Mouse (Mus musculus) MEL (cell line): ENCODE measurements around the gene Gcdh. TPM values are rescaled to one million over a fixed set of nuclear protein-coding genes. Genes with fewer than 3 reads are reported as not detected.

Experiments used
- DNase-seq: peaks from one replicate; pipeline ENCODE4 v3.0.0; 2011; ENCODE audit warnings: low read depth, low spot score
- H3K27ac ChIP-seq: 2 replicates; pipeline ENCODE4 v1.5.1; 2012; ENCODE audit warnings: low read depth, mild to moderate bottlenecking, control low read depth, low read length, moderate library complexity; ENCODE audit not compliant: control insufficient read depth
- H3K27me3 ChIP-seq, 2 experiments: fragments of 150-350 bp in 1 of 2; sonication (generic) in 1 of 2; 2 replicates each; pipeline ENCODE4 v1.6.1; 2012; ENCODE audit warnings: low read length in 2 of 2, mild to moderate bottlenecking in 2 of 2, improper control_type of control experiment in 1 of 2, moderate library complexity in 1 of 2; ENCODE audit not compliant: insufficient read depth in 2 of 2, control insufficient read depth in 1 of 2
- H3K36me3 ChIP-seq, 2 experiments: 2 replicates each; pipeline ENCODE4 v1.6.1; 2012 to 2014; ENCODE audit warnings: low read length in 2 of 2, improper control_type of control experiment in 1 of 2, inconsistent platforms in 1 of 2, mild to moderate bottlenecking in 1 of 2; ENCODE audit not compliant: insufficient read depth in 2 of 2, control insufficient read depth in 1 of 2
- H3K4me1 ChIP-seq, 2 experiments: fragments of 150-350 bp in 1 of 2; sonication (generic) in 1 of 2; 2 replicates each; pipeline ENCODE4 v1.6.1; 2012; ENCODE audit warnings: low read length in 2 of 2, improper control_type of control experiment in 1 of 2, mild to moderate bottlenecking in 1 of 2; ENCODE audit not compliant: insufficient read depth in 2 of 2, control insufficient read depth in 1 of 2
- H3K4me3 ChIP-seq, 2 experiments: fragments of 150-350 bp in 1 of 2; sonication (generic) in 1 of 2; 2 replicates each; pipeline ENCODE4 v1.5.1; 2012; ENCODE audit warnings: low read depth in 2 of 2, low read length in 2 of 2, mild to moderate bottlenecking in 2 of 2, moderate library complexity in 2 of 2, control low read depth in 1 of 2, improper control_type of control experiment in 1 of 2; ENCODE audit not compliant: control insufficient read depth in 1 of 2, insufficient read depth in 1 of 2
- H3K79me2 ChIP-seq: 2 replicates; pipeline ENCODE4 v1.6.1; 2012; ENCODE audit warnings: mild to moderate bottlenecking, low read length, moderate library complexity; ENCODE audit not compliant: control insufficient read depth, poor library complexity, insufficient read depth
- H3K9ac ChIP-seq: 2 replicates; pipeline ENCODE4 v1.6.1; 2012; ENCODE audit warnings: low read depth, mild to moderate bottlenecking, control low read depth, low read length, moderate library complexity; ENCODE audit not compliant: control insufficient read depth, poor library complexity, severe bottlenecking
- H3K9me3 ChIP-seq: fragments of 150-350 bp; sonication (generic); replicated peaks from 2 replicates; pipeline ENCODE4 v1.6.1; 2012; ENCODE audit warnings: mild to moderate bottlenecking, low read length, improper control_type of control experiment, moderate library complexity; ENCODE audit not compliant: insufficient read depth
- BHLHE40 ChIP-seq: IDR thresholded peaks from 2 replicates; pipeline ENCODE4 v1.6.1; 2012; ENCODE audit warnings: low read depth, mild to moderate bottlenecking, inconsistent platforms, low read length, improper control_type of control experiment, borderline replicate concordance
- CHD1 ChIP-seq: IDR thresholded peaks from 2 replicates; pipeline ENCODE4 v1.6.1; 2012; ENCODE audit warnings: low read depth, mild to moderate bottlenecking, inconsistent platforms, low read length, improper control_type of control experiment
- CHD2 ChIP-seq: IDR thresholded peaks from 2 replicates; pipeline ENCODE4 v1.6.1; 2011; ENCODE audit warnings: low read length, improper control_type of control experiment
- CTCF ChIP-seq, 3 experiments: IDR thresholded peaks in 2 of 3; conservative IDR thresholded peaks in 1 of 3; 2 replicates each; pipeline ENCODE4 v1.5.1; 2011 to 2012; ENCODE audit warnings: low read length in 3 of 3, low read depth in 2 of 3, mild to moderate bottlenecking in 2 of 3, improper control_type of control experiment in 1 of 3, inconsistent platforms in 1 of 3, mixed read lengths in 1 of 3, moderate library complexity in 1 of 3; ENCODE audit not compliant: control insufficient read depth in 1 of 3, insufficient read depth in 1 of 3, poor library complexity in 1 of 3, severe bottlenecking in 1 of 3
- ELF1 ChIP-seq: IDR thresholded peaks from 2 replicates; pipeline ENCODE4 v1.6.1; 2014; ENCODE audit warnings: low read depth, mild to moderate bottlenecking, inconsistent platforms, low read length, improper control_type of control experiment, moderate library complexity
- ETS1 ChIP-seq: IDR thresholded peaks from 2 replicates; pipeline ENCODE4 v1.6.1; 2012; ENCODE audit warnings: low read depth, mild to moderate bottlenecking, inconsistent platforms, low read length, improper control_type of control experiment, moderate library complexity
- GABPA ChIP-seq: IDR thresholded peaks from 2 replicates; pipeline ENCODE4 v1.6.1; 2012; ENCODE audit warnings: low read depth, mild to moderate bottlenecking, inconsistent platforms, low read length, improper control_type of control experiment, moderate library complexity
- GATA1 ChIP-seq: IDR thresholded peaks from 2 replicates; pipeline ENCODE4 v1.6.1; 2011; ENCODE audit warnings: low read depth, low read length, improper control_type of control experiment
- HCFC1 ChIP-seq: IDR thresholded peaks from 2 replicates; pipeline ENCODE4 v1.6.1; 2012; ENCODE audit warnings: low read depth, mild to moderate bottlenecking, inconsistent platforms, low read length, improper control_type of control experiment, moderate library complexity
- JUND ChIP-seq: IDR thresholded peaks from 2 replicates; pipeline ENCODE4 v1.6.1; 2011; ENCODE audit warnings: low read depth, mild to moderate bottlenecking, improper control_type of control experiment, low read length
- KAT2A ChIP-seq: conservative IDR thresholded peaks from 2 replicates; pipeline ENCODE4 v1.6.1; 2012; ENCODE audit warnings: low read depth, low read length, improper control_type of control experiment, inconsistent platforms
- MAFK ChIP-seq: IDR thresholded peaks from 2 replicates; pipeline ENCODE4 v1.6.1; 2011; ENCODE audit warnings: low read depth, mild to moderate bottlenecking, low read length, improper control_type of control experiment, borderline replicate concordance
- MAX ChIP-seq: IDR thresholded peaks from 2 replicates; pipeline ENCODE4 v1.6.1; 2011; ENCODE audit warnings: low read length, improper control_type of control experiment
- MAZ ChIP-seq: IDR thresholded peaks from 2 replicates; pipeline ENCODE4 v1.6.1; 2012; ENCODE audit warnings: low read depth, mild to moderate bottlenecking, inconsistent platforms, low read length, improper control_type of control experiment
- MEF2A ChIP-seq: IDR thresholded peaks from 2 replicates; pipeline ENCODE4 v1.6.1; 2014; ENCODE audit warnings: low read depth, mild to moderate bottlenecking, inconsistent platforms, low read length, improper control_type of control experiment; ENCODE audit not compliant: poor library complexity, insufficient replicate concordance, severe bottlenecking; ENCODE audit errors: extremely low read depth
- MXI1 ChIP-seq: IDR thresholded peaks from 2 replicates; pipeline ENCODE4 v1.6.1; 2011; ENCODE audit warnings: mild to moderate bottlenecking, low read depth, low read length, improper control_type of control experiment
- MYB ChIP-seq: IDR thresholded peaks from 2 replicates; pipeline ENCODE4 v1.6.1; 2011; ENCODE audit warnings: mild to moderate bottlenecking, low read depth, low read length, improper control_type of control experiment
- MYC ChIP-seq: IDR thresholded peaks from 2 replicates; pipeline ENCODE4 v1.6.1; 2011; ENCODE audit warnings: low read depth, mild to moderate bottlenecking, low read length, improper control_type of control experiment, moderate library complexity
- NELFE ChIP-seq: IDR thresholded peaks from 2 replicates; pipeline ENCODE4 v1.6.1; 2011; ENCODE audit warnings: low read depth, low read length, improper control_type of control experiment
- POLR2A ChIP-seq, 2 experiments: IDR thresholded peaks; 2 replicates each; pipeline ENCODE4 v1.6.1; 2011 to 2012; ENCODE audit warnings: low read length in 2 of 2, mild to moderate bottlenecking in 2 of 2, control low read depth in 1 of 2, improper control_type of control experiment in 1 of 2, low read depth in 1 of 2, moderate library complexity in 1 of 2; ENCODE audit not compliant: control insufficient read depth in 1 of 2, insufficient read depth in 1 of 2, poor library complexity in 1 of 2
- POLR2AphosphoS2 ChIP-seq: IDR thresholded peaks from 2 replicates; pipeline ENCODE4 v1.6.1; 2011; ENCODE audit warnings: low read length, improper control_type of control experiment
- POLR2AphosphoS5 ChIP-seq: IDR thresholded peaks from 2 replicates; pipeline ENCODE4 v1.6.1; 2012; ENCODE audit warnings: low read depth, borderline replicate concordance, mild to moderate bottlenecking, inconsistent platforms, low read length, moderate library complexity, mixed read lengths
- RAD21 ChIP-seq: IDR thresholded peaks from 2 replicates; pipeline ENCODE4 v1.6.1; 2011; ENCODE audit warnings: mild to moderate bottlenecking, low read depth, low read length, improper control_type of control experiment
- RCOR1 ChIP-seq: IDR thresholded peaks from 2 replicates; pipeline ENCODE4 v1.6.1; 2012; ENCODE audit warnings: low read depth, mild to moderate bottlenecking, inconsistent platforms, low read length, improper control_type of control experiment
- SIN3A ChIP-seq: IDR thresholded peaks from 2 replicates; pipeline ENCODE4 v1.6.1; 2012; ENCODE audit warnings: low read length, improper control_type of control experiment, inconsistent platforms
- SMC3 ChIP-seq: IDR thresholded peaks from 2 replicates; pipeline ENCODE4 v1.6.1; 2011; ENCODE audit warnings: low read depth, low read length, improper control_type of control experiment
- TAL1 ChIP-seq: IDR thresholded peaks from 2 replicates; pipeline ENCODE4 v1.6.1; 2012; ENCODE audit warnings: mild to moderate bottlenecking, inconsistent platforms, low read length, moderate library complexity, mixed read lengths
- TBP ChIP-seq: IDR thresholded peaks from 2 replicates; pipeline ENCODE4 v1.8.0; 2011; ENCODE audit warnings: low read depth, low read length, improper control_type of control experiment
- TCF12 ChIP-seq: IDR thresholded peaks from 2 replicates; pipeline ENCODE4 v1.6.1; 2014; ENCODE audit warnings: low read depth, mild to moderate bottlenecking, inconsistent platforms, low read length, improper control_type of control experiment, moderate library complexity
- UBTF ChIP-seq: IDR thresholded peaks from 2 replicates; pipeline ENCODE4 v1.6.1; 2012; ENCODE audit warnings: low read depth, mild to moderate bottlenecking, inconsistent platforms, low read length, improper control_type of control experiment, moderate library complexity, borderline replicate concordance; ENCODE audit not compliant: insufficient read depth
- USF1 ChIP-seq: IDR thresholded peaks from 2 replicates; pipeline ENCODE4 v1.6.1; 2014; ENCODE audit warnings: low read depth, mild to moderate bottlenecking, inconsistent platforms, low read length, improper control_type of control experiment, moderate library complexity
- USF2 ChIP-seq, 2 experiments: IDR thresholded peaks; 2 replicates each; pipeline ENCODE4 v1.6.1; 2011 to 2012; ENCODE audit warnings: improper control_type of control experiment in 2 of 2, low read length in 2 of 2, borderline replicate concordance in 1 of 2, inconsistent platforms in 1 of 2, low read depth in 1 of 2, mild to moderate bottlenecking in 1 of 2; ENCODE audit not compliant: insufficient read depth in 1 of 2
- ZC3H11A ChIP-seq: IDR thresholded peaks from 2 replicates; pipeline ENCODE4 v1.6.1; 2012; ENCODE audit warnings: low read depth, mild to moderate bottlenecking, inconsistent platforms, low read length, improper control_type of control experiment
- ZKSCAN1 ChIP-seq: IDR thresholded peaks from 2 replicates; pipeline ENCODE4 v1.6.1; 2012; ENCODE audit warnings: low read depth, mild to moderate bottlenecking, inconsistent platforms, low read length, improper control_type of control experiment, moderate library complexity
- ZMIZ1 ChIP-seq: IDR thresholded peaks from 2 replicates; pipeline ENCODE4 v1.6.1; 2012; ENCODE audit warnings: low read depth, mild to moderate bottlenecking, inconsistent platforms, low read length, improper control_type of control experiment, moderate library complexity
- polyA plus RNA-seq, 2 experiments: library from polyadenylated mRNA; stranded (reverse) in 1 of 2; unstranded in 1 of 2; fragments of >175 nt in 1 of 2; fragments of >200 nt in 1 of 2; gene quantifications; 2 replicates each; pipeline versions ENCODE4 v1.2.1 to v1.2.4; 2012; ENCODE audit warnings: low replicate concordance in 2 of 2, low read depth in 1 of 2; ENCODE audit not compliant: insufficient read length in 2 of 2, insufficient read depth in 1 of 2, missing spikeins in 1 of 2
- total RNA-seq: library from RNA; depleted of rRNA; stranded (reverse); fragments of 300-350 nt; gene quantifications from 2 replicates; pipeline ENCODE4 v1.2.3, GENCODE M21; 2012

The Gcdh gene
- total and polyA plus RNA-seq, 3 experiments: 10.7 to 17.3 TPM; not detected in 1

DNA sequence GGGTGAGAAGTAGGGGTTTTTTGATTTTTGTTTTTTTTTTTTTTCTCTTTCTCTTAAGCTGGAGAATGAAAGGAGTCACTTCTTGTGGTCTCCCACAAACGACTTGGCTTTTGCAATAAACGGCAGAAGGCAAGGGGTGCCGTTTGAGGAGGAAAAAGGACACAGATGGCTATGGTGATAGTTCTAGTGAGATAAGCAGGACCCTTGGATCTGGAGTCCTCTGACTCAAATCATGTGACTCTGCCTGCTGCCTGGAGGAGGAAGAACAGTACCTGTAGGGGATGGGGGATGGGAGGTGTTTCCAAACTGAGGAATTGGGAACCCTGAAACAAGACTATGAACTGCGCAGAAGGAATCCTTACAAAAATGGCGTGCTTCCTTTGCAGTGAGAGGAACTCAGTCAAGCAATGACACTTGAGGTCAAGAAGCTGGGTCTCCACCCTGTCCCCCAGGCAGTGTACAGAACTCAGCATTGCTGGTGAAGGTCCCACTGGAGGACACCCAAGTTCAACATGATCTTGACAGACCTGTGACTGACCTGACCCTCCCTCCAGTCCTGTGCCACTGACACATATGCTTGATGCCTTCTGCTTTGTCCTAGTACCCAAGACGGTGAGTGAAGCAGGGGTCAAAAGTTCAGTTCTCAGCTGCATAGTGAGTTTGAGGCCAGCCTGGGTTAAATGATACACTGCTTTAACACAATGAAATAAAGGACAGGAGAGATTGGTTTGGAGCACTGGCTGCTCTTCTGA lies 45.9 kb downstream of the Gcdh start:
- Histone ChIP-seq H3K9me3 (no peaks in the 10 kb centered on the region), H3K36me3 (peaks cover 13 to 31% of the 10 kb centered on the region in 2 experiments), H3K79me2 (peaks cover 31% of the 10 kb centered on the region), H3K4me1 (peaks cover 7 to 18% of the 10 kb centered on the region in 2 experiments; a peak in 3 of 4 replicates), H3K27me3 (no peaks in the 10 kb centered on the region), H3K27ac (peak overlapping the region; percentile 98), H3K4me3 (peak overlapping the region; percentile 69 to 73), H3K9ac (peak overlapping the region; percentile 81)
- peak; percentile 92 for DNase-seq
- TF ChIP-seq GATA1: peak; percentile 96
- peak; percentile 75; the same call in 1 of the 2 replicates for TF ChIP-seq MAX
- TF ChIP-seq CHD1: 0 out of 2 replicates have a peak, but pooled peaks have one; percentile 93
- no peak for TF ChIP-seq GABPA
- no peak for TF ChIP-seq MEF2A
- no peak for TF ChIP-seq ZC3H11A
- no peak for TF ChIP-seq CTCF (IDR thresholded peaks at IDR 0.05 in 2 of 3, conservative IDR thresholded peaks at IDR 0.05 in 1 of 3; ENCODE audit: control insufficient read depth in 1 of 3, insufficient read depth in 1 of 3, low read depth in 2 of 3, low read length in 3 of 3, poor library complexity in 1 of 3, severe bottlenecking in 1 of 3)
- TF ChIP-seq BHLHE40: peak; percentile 92
- 0 out of 2 replicates have a peak, but pooled peaks have one; percentile 59 for TF ChIP-seq MAFK
- peak; percentile 65 for TF ChIP-seq MXI1
- peak; percentile 91 for TF ChIP-seq SIN3A
- TF ChIP-seq ELF1: peak; percentile 80
- peak; percentile 87 for TF ChIP-seq TAL1
- peak; percentile 77 for TF ChIP-seq POLR2AphosphoS2
- no peak for TF ChIP-seq RAD21
- TF ChIP-seq ZKSCAN1: no peak
- peak; percentile 98 for TF ChIP-seq MYB
- peak; percentile 84; the same call in 1 of the 2 replicates for TF ChIP-seq RCOR1
- TF ChIP-seq TCF12: peak; percentile 96
- peak; percentile 69; the same call in 1 of the 2 replicates for TF ChIP-seq TBP
- no peak; the same call in 1 of the 2 replicates for TF ChIP-seq KAT2A
- peak; percentile 81 for TF ChIP-seq CHD2
- 0 out of 2 replicates have a peak, but pooled peaks have one; percentile 41 for TF ChIP-seq JUND
- TF ChIP-seq USF1: peak; percentile 95
- peak; percentile 68 for TF ChIP-seq HCFC1
- peak; percentile 76 for TF ChIP-seq ZMIZ1
- TF ChIP-seq POLR2AphosphoS5: no peak
- TF ChIP-seq NELFE: peak; percentile 25; the same call in 1 of the 2 replicates
- TF ChIP-seq UBTF: no peak
- TF ChIP-seq ETS1: peak; percentile 93
- peak in 1 of 2 experiments; percentile 57; a peak in 2 of 4 replicates for TF ChIP-seq POLR2A (IDR thresholded peaks at IDR 0.05; ENCODE audit: control insufficient read depth in 1 of 2, insufficient read depth in 1 of 2, low read depth in 1 of 2, low read length in 2 of 2, poor library complexity in 1 of 2)
- peak; percentile 71; the same call in 1 of the 2 replicates for TF ChIP-seq MYC
- no peak for TF ChIP-seq SMC3
- peak in 1 of 2 experiments; percentile 65; a peak in 1 of 4 replicates for TF ChIP-seq USF2 (IDR thresholded peaks at IDR 0.05; ENCODE audit: borderline replicate concordance in 1 of 2, insufficient read depth in 1 of 2, low read depth in 1 of 2, low read length in 2 of 2)
- TF ChIP-seq MAZ: peak; percentile 94
